Mouse (Mus musculus): ENCODE results near the gene Rab2b. TPM values are rescaled to one million over a fixed set of nuclear protein-coding genes. Genes with fewer than 3 reads are reported as not detected.
A peak's percentile ranks its signal among the peaks of the same experiment; 100 is the strongest.

The Rab2b gene
- polyA plus RNA-seq, 1 experiment from 2014 or later, result 2.6 TPM

GRCm38 (mm10) chr14:52277210-52277609, 2.1 kb downstream of the Rab2b start:
- no peak overlapping the region for H3K4me2 ChIP-seq
- WGBS (ENCODE audit: insufficient replicate concordance), result 73% methylated on average over 4 of the region's 4 CpGs
- no peak for DNase-seq
- no peaks in the 10 kb centered on the region for H3K9me3 ChIP-seq (replicated peaks)
- ATAC-seq (ENCODE audit: low read depth), result no peak
- no peak overlapping the region for H3K27ac ChIP-seq
- H3K4me3 ChIP-seq (replicated peaks), result no peak overlapping the region
- H3K4me1 ChIP-seq (replicated peaks), result peaks cover 25% of the 10 kb centered on the region
- no peak overlapping the region for H3K9ac ChIP-seq
- peaks cover under 1% of the 10 kb centered on the region; the same call in 1 of the 2 replicates for H3K36me3 ChIP-seq
- H3K27me3 ChIP-seq, result no peaks in the 10 kb centered on the region

GRCm38 (mm10) chr14:52272781-52273180, 6.6 kb downstream of the Rab2b start:
- no peak for ATAC-seq (ENCODE audit: low read depth)
- Histone ChIP-seq H3K4me1 (replicated peaks) (0 out of 2 replicates have a peak, but pooled peaks cover 4% of the 10 kb centered on the region), H3K9ac (no peak overlapping the region), H3K36me3 (peaks cover 4% of the 10 kb centered on the region; the same call in 1 of the 2 replicates), H3K4me2 (no peak overlapping the region), H3K4me3 (replicated peaks) (no peak overlapping the region), H3K27me3 (no peaks in the 10 kb centered on the region), H3K27ac (no peak overlapping the region), H3K9me3 (replicated peaks) (no peaks in the 10 kb centered on the region)
- DNase-seq, result no peak
- 41% methylated on average over 3 of the region's 3 CpGs for WGBS (ENCODE audit: insufficient replicate concordance)

GRCm38 (mm10) chr14:52257484-52258213, 21.7 kb downstream of the Rab2b start, which contains the start of gene Chd8:
Chd8 (minus strand) TSS chr14:52257780.
- Histone ChIP-seq H3K27me3 (no peaks in the 10 kb centered on the region), H3K36me3 (no peaks in the 10 kb centered on the region), H3K9me3 (replicated peaks) (no peaks in the 10 kb centered on the region), H3K27ac (peak within 1 kb of the TSS; percentile 95), H3K9ac (peak within 1 kb of the TSS; percentile 89), H3K4me1 (replicated peaks) (peaks cover 39% of the 10 kb centered on the region), H3K4me2 (peak within 1 kb of the TSS; percentile 84), H3K4me3 (replicated peaks) (peak within 1 kb of the TSS; percentile 79)
- ATAC-seq (ENCODE audit: low read depth) (peak; percentile 99), DNase-seq (peak; percentile 96)
- WGBS (ENCODE audit: insufficient replicate concordance), result 1% methylated on average over 53 of the region's 54 CpGs

GRCm38 (mm10) chr14:52256311-52257175, 22.8 kb downstream of the Rab2b start:
- 3% methylated on average over 18 of the region's 18 CpGs for WGBS (ENCODE audit: insufficient replicate concordance)
- Histone ChIP-seq H3K27me3 (no peaks in the 10 kb centered on the region), H3K9ac (peak overlapping the region; percentile 89), H3K36me3 (no peaks in the 10 kb centered on the region), H3K9me3 (replicated peaks) (no peaks in the 10 kb centered on the region), H3K4me1 (replicated peaks) (peaks cover 47% of the 10 kb centered on the region), H3K27ac (peak overlapping the region; percentile 95), H3K4me3 (replicated peaks) (peak overlapping the region; percentile 79), H3K4me2 (peak overlapping the region; percentile 84)
- ATAC-seq (ENCODE audit: low read depth) (no peak), DNase-seq (peak; percentile 37)

- 67% methylated on average over 4 of the region's 4 CpGs for WGBS (ENCODE audit: insufficient replicate concordance)
- DNase-seq (no peak), ATAC-seq (ENCODE audit: low read depth) (no peak)
- Histone ChIP-seq H3K27ac (0 out of 2 replicates have a peak overlapping the region, but pooled peaks have one; percentile 21), H3K36me3 (peaks cover 3% of the 10 kb centered on the region; the same call in 1 of the 2 replicates), H3K4me2 (no peak overlapping the region), H3K9ac (no peak overlapping the region), H3K4me1 (replicated peaks) (peaks cover 52% of the 10 kb centered on the region), H3K27me3 (no peaks in the 10 kb centered on the region), H3K4me3 (replicated peaks) (no peak overlapping the region), H3K9me3 (replicated peaks) (no peaks in the 10 kb centered on the region)
These were observed 33.2 kb downstream of the Rab2b start for GRCm38 (mm10) chr14:52246129-52246528.

GRCm38 (mm10) chr14:52244690-52245042, 34.7 kb downstream of the Rab2b start:
- ATAC-seq (ENCODE audit: low read depth), result no peak; the same call in 1 of the 2 replicates
- peak overlapping the region; percentile 89 for H3K4me2 ChIP-seq
- peaks cover 4% of the 10 kb centered on the region; the same call in 1 of the 2 replicates for H3K36me3 ChIP-seq
- WGBS (ENCODE audit: insufficient replicate concordance), result 13% methylated on average over 7 of the region's 7 CpGs
- H3K9ac ChIP-seq, result peak overlapping the region; percentile 81
- no peaks in the 10 kb centered on the region for H3K27me3 ChIP-seq
- H3K4me3 ChIP-seq (replicated peaks), result peak overlapping the region; percentile 88
- no peaks in the 10 kb centered on the region for H3K9me3 ChIP-seq (replicated peaks)
- H3K4me1 ChIP-seq (replicated peaks), result peaks cover 62% of the 10 kb centered on the region
- H3K27ac ChIP-seq, result peak overlapping the region; percentile 81
- DNase-seq, result no peak

GRCm38 (mm10) chr14:52244041-52244689, 35.2 kb downstream of the Rab2b start:
- H3K27ac ChIP-seq, result peak overlapping the region; percentile 81
- peak overlapping the region; percentile 86 for H3K9ac ChIP-seq
- H3K9me3 ChIP-seq (replicated peaks), result no peaks in the 10 kb centered on the region
- peaks cover 4% of the 10 kb centered on the region; the same call in 1 of the 2 replicates for H3K36me3 ChIP-seq
- ATAC-seq (ENCODE audit: low read depth) (peak; percentile 98), DNase-seq (peak; percentile 100)
- H3K4me1 ChIP-seq (replicated peaks), result peaks cover 62% of the 10 kb centered on the region
- under 1% methylated on average over 28 of the region's 32 CpGs for WGBS (ENCODE audit: insufficient replicate concordance)
- peak overlapping the region; percentile 88 for H3K4me3 ChIP-seq (replicated peaks)
- H3K4me2 ChIP-seq, result peak overlapping the region; percentile 89
- no peaks in the 10 kb centered on the region for H3K27me3 ChIP-seq

- DNase-seq (no peak), ATAC-seq (ENCODE audit: low read depth) (no peak)
- Histone ChIP-seq H3K27me3 (no peaks in the 10 kb centered on the region), H3K4me1 (replicated peaks) (peaks cover 19% of the 10 kb centered on the region), H3K36me3 (peaks cover 63% of the 10 kb centered on the region), H3K9ac (no peak overlapping the region), H3K9me3 (replicated peaks) (no peaks in the 10 kb centered on the region), H3K27ac (no peak overlapping the region), H3K4me2 (no peak overlapping the region), H3K4me3 (replicated peaks) (no peak overlapping the region)
- 65% methylated on average over 1 of the region's 1 CpGs for WGBS (ENCODE audit: insufficient replicate concordance)
These were observed 43.1 kb downstream of the Rab2b start for GRCm38 (mm10) chr14:52236216-52236615.

- WGBS (ENCODE audit: insufficient replicate concordance), result 84% methylated on average over 7 of the region's 7 CpGs
- Histone ChIP-seq H3K27ac (no peak overlapping the region), H3K4me2 (no peak overlapping the region), H3K4me3 (replicated peaks) (no peak overlapping the region), H3K9ac (no peak overlapping the region), H3K9me3 (replicated peaks) (no peaks in the 10 kb centered on the region), H3K4me1 (replicated peaks) (peaks cover 8% of the 10 kb centered on the region), H3K36me3 (peaks cover 71% of the 10 kb centered on the region), H3K27me3 (no peaks in the 10 kb centered on the region)
- DNase-seq (no peak), ATAC-seq (ENCODE audit: low read depth) (no peak)
These were observed 44.2 kb downstream of the Rab2b start for GRCm38 (mm10) chr14:52235165-52235564.

- DNase-seq, result no peak
- Histone ChIP-seq H3K4me2 (no peak overlapping the region), H3K4me3 (replicated peaks) (no peak overlapping the region), H3K27ac (no peak overlapping the region), H3K4me1 (replicated peaks) (peaks cover 8% of the 10 kb centered on the region; the same call in 1 of the 2 replicates), H3K9me3 (replicated peaks) (no peaks in the 10 kb centered on the region), H3K36me3 (peaks cover 93% of the 10 kb centered on the region), H3K27me3 (no peaks in the 10 kb centered on the region), H3K9ac (no peak overlapping the region)
- no peak for ATAC-seq (ENCODE audit: low read depth)
- WGBS (ENCODE audit: insufficient replicate concordance), result 73% methylated on average over 6 of the region's 6 CpGs
These were observed 47.1 kb downstream of the Rab2b start for GRCm38 (mm10) chr14:52232249-52232648.

- H3K27ac ChIP-seq, result no peak overlapping the region
- DNase-seq, result no peak
- no peak for ATAC-seq (ENCODE audit: low read depth)
- WGBS (ENCODE audit: insufficient replicate concordance), result 29% methylated on average over 2 of the region's 2 CpGs
- no peaks in the 10 kb centered on the region for H3K9me3 ChIP-seq (replicated peaks)
- H3K4me3 ChIP-seq (replicated peaks), result no peak overlapping the region
- peaks cover 85% of the 10 kb centered on the region for H3K36me3 ChIP-seq
- H3K4me1 ChIP-seq (replicated peaks), result peaks cover 6% of the 10 kb centered on the region
- H3K9ac ChIP-seq, result no peak overlapping the region
- no peaks in the 10 kb centered on the region for H3K27me3 ChIP-seq
- H3K4me2 ChIP-seq, result no peak overlapping the region
These were observed 53.4 kb downstream of the Rab2b start for GRCm38 (mm10) chr14:52225972-52226371.

All from liver, embryonic 13.5 days (tissue).